ENCODE assay signal across 9 mouse cellular contexts in genomic region chr8:95346643-95347545, GRCm38 (mm10). TPM values are rescaled to one million over a fixed set of nuclear protein-coding genes. Genes with fewer than 3 reads are reported as not detected.
A peak's percentile ranks its signal among the peaks of the same experiment; 100 is the strongest.
DNase-seq lines count a peak whose midpoint lies in the region; ATAC-seq and TF ChIP-seq lines count a peak whose summit lies in the region.
"Had no signal": no experiment of that assay in that cellular context is flagged by ENCODE, and none has a peak within 500 bp of the region (broad histone marks: within the 10 kb centered on the region; RNA-seq: fewer than 3 reads in every experiment).

No protein-coding gene starts in this region.

- 36% methylated on average over 8 of the region's 8 CpGs for WGBS in embryonic facial prominence, embryonic 15.5 days
- WGBS in heart, postnatal 0 days = 16% methylated on average over 8 of the region's 8 CpGs
- WGBS in lung, adult 2 months = 39% methylated on average over 8 of the region's 8 CpGs
- WGBS in olfactory bulb, adult 2 months = 33% methylated on average over 8 of the region's 8 CpGs

- H3K27ac ChIP-seq in ES-Bruce4 (ENCODE audit: insufficient read depth, low read length) = no peak overlapping the region
- H3K27ac ChIP-seq in embryonic facial prominence, embryonic 15.5 days (replicated peaks) = 0 out of 2 replicates have a peak overlapping the region, but pooled peaks have one; percentile 30
- no peak overlapping the region for H3K27ac ChIP-seq in heart, postnatal 0 days (ENCODE audit: low read depth)
- H3K27ac ChIP-seq in olfactory bulb, adult 2 months (ENCODE audit: insufficient read depth, low read depth, low read length) = no peak overlapping the region

- DNase-seq in adrenal gland, adult 18-20 months (ENCODE audit: low spot score in 2 of 2) = peak; percentile 57 to 63
- peak; percentile 73 for DNase-seq in heart, postnatal 0 days (ENCODE audit: low spot score)
- DNase-seq in kidney, postnatal 25 days = peak; percentile 59 to 86
- peak; percentile 72 for DNase-seq in lung, adult 2 months

- H3K27me3 ChIP-seq in ES-Bruce4 (ENCODE audit: control insufficient read depth, insufficient read depth, low read length, poor library complexity, severe bottlenecking) = no peaks in the 10 kb centered on the region
- H3K27me3 ChIP-seq in embryonic facial prominence, embryonic 15.5 days = peaks cover 10% of the 10 kb centered on the region
- no peaks in the 10 kb centered on the region for H3K27me3 ChIP-seq in heart, postnatal 0 days (ENCODE audit: control insufficient read depth, insufficient read depth, low read length)

- H3K4me1 ChIP-seq in ES-Bruce4 (ENCODE audit: control insufficient read depth, insufficient read depth, low read length) = no peaks in the 10 kb centered on the region
- H3K4me1 ChIP-seq in embryonic facial prominence, embryonic 15.5 days = peaks cover 28% of the 10 kb centered on the region
- peaks cover 36% of the 10 kb centered on the region for H3K4me1 ChIP-seq in heart, postnatal 0 days (ENCODE audit: control insufficient read depth, insufficient read depth)
- H3K4me1 ChIP-seq in lung, adult 2 months (ENCODE audit: control insufficient read depth, insufficient read depth, low read length) = 0 out of 2 replicates have a peak, but pooled peaks cover 8% of the 10 kb centered on the region
- H3K4me1 ChIP-seq in olfactory bulb, adult 2 months (ENCODE audit: control insufficient read depth, insufficient read depth, low read length) = peaks cover 19% of the 10 kb centered on the region

- no peak overlapping the region for H3K4me2 ChIP-seq in embryonic facial prominence, embryonic 15.5 days (replicated peaks)
- H3K4me2 ChIP-seq in heart, postnatal 0 days (ENCODE audit: low read depth, low read length) = no peak overlapping the region

- ATAC-seq in embryonic facial prominence, embryonic 15.5 days (ENCODE audit: insufficient number of reproducible peaks, low FRiP score, low TSS enrichment, low read depth) = 0 out of 2 replicates have a peak, but pooled peaks have one; percentile 12
- no peak for ATAC-seq in heart, postnatal 0 days (ENCODE audit: insufficient read depth, low read depth)
- ATAC-seq in monocyte, adult 5-6 weeks (replicated peaks; ENCODE audit: insufficient number of reproducible peaks, low FRiP score, low TSS enrichment, poor library complexity, severe bottlenecking) = no peak

- no peak overlapping the region for H3K4me3 ChIP-seq in ES-Bruce4 (ENCODE audit: low read depth, low read length)
- H3K4me3 ChIP-seq in embryonic facial prominence, embryonic 15.5 days (replicated peaks) = no peak overlapping the region
- no peak overlapping the region for H3K4me3 ChIP-seq in heart, postnatal 0 days (ENCODE audit: low read depth, low read length)
- no peak overlapping the region for H3K4me3 ChIP-seq in lung, adult 2 months (replicated peaks; ENCODE audit: extremely low read depth, low read depth, low read length)
- H3K4me3 ChIP-seq in olfactory bulb, adult 2 months (ENCODE audit: insufficient read depth, low read depth, low read length) = no peak overlapping the region

- TF ChIP-seq POLR2A in ES-Bruce4 (IDR thresholded peaks at IDR 0.05; ENCODE audit: insufficient read depth, low read length) = no peak
- TF ChIP-seq POLR2A in lung, adult 2 months (IDR thresholded peaks at IDR 0.05; ENCODE audit: borderline replicate concordance, extremely low read depth, low read depth, low read length) = no peak
- TF ChIP-seq POLR2A in olfactory bulb, adult 2 months (IDR thresholded peaks at IDR 0.05; ENCODE audit: insufficient read depth, low read depth, low read length) = no peak

- H3K9ac ChIP-seq in ES-Bruce4 (ENCODE audit: low read depth, poor library complexity, severe bottlenecking) = no peak overlapping the region
- no peak overlapping the region for H3K9ac ChIP-seq in embryonic facial prominence, embryonic 15.5 days
- no peak overlapping the region for H3K9ac ChIP-seq in heart, postnatal 0 days (replicated peaks; ENCODE audit: low read depth, low read length)

- TF ChIP-seq EP300 in ES-Bruce4 (IDR thresholded peaks at IDR 0.05; ENCODE audit: insufficient read depth, low read depth, low read length) = no peak
- TF ChIP-seq EP300 in heart, postnatal 0 days (IDR thresholded peaks at IDR 0.05; ENCODE audit: low read depth) = no peak

- H3K36me3 ChIP-seq in ES-Bruce4 (ENCODE audit: control insufficient read depth, insufficient read depth, low read length, poor library complexity, severe bottlenecking) = no peaks in the 10 kb centered on the region
- H3K36me3 ChIP-seq in embryonic facial prominence, embryonic 15.5 days = peaks cover 39% of the 10 kb centered on the region
- H3K36me3 ChIP-seq in heart, postnatal 0 days (replicated peaks; ENCODE audit: control insufficient read depth, insufficient read depth, low read length) = peaks cover 30% of the 10 kb centered on the region

- TF ChIP-seq CTCF in ES-Bruce4 (IDR thresholded peaks at IDR 0.05; ENCODE audit: low read depth, low read length) = peak; percentile 56
- TF ChIP-seq CTCF in heart, postnatal 0 days (IDR thresholded peaks at IDR 0.05; ENCODE audit: low read depth) = peak; percentile 72
- peak; percentile 36; the same call in 1 of the 2 replicates for TF ChIP-seq CTCF in lung, adult 2 months (IDR thresholded peaks at IDR 0.05; ENCODE audit: insufficient read depth, low read length)
- peak; percentile 37; the same call in 1 of the 2 replicates for TF ChIP-seq CTCF in olfactory bulb, adult 2 months (IDR thresholded peaks at IDR 0.05; ENCODE audit: insufficient read depth, low read depth, low read length)

- no peaks in the 10 kb centered on the region for H3K9me3 ChIP-seq in ES-Bruce4 (replicated peaks; ENCODE audit: control insufficient read depth, insufficient read depth, low read length, poor library complexity, severe bottlenecking)
- H3K9me3 ChIP-seq in embryonic facial prominence, embryonic 15.5 days (replicated peaks) = no peaks in the 10 kb centered on the region
- H3K9me3 ChIP-seq in heart, postnatal 0 days (replicated peaks; ENCODE audit: control insufficient read depth, low read length) = no peaks in the 10 kb centered on the region

RNA-seq across cellular contexts. Expression of gene Mmp15, which starts 5.2 kb away (rescaled TPM):
- polyA plus RNA-seq in ES-Bruce4 (2011; ENCODE audit: insufficient read depth, insufficient read length, low read depth, missing spikeins) = 8.0 and 11.0 TPM in 2 replicates
- 1 to 10 TPM; 5.6 to 8.9 TPM for total RNA-seq in adrenal gland, adult 18-20 months (2021)
- 12.6 and 13.0 TPM in 2 replicates for polyA plus RNA-seq in embryonic facial prominence, embryonic 15.5 days (2015; fragmentation: Nextera tagmentation; extraction: Ambion mirVana)
- total RNA-seq in heart, postnatal 0 days (2014; rRNA removed; ENCODE audit: low replicate concordance) = 132 and 171 TPM in 2 replicates
- 30.1 and 32.9 TPM in 2 replicates for polyA plus RNA-seq in heart, postnatal 0 days (2015; fragmentation: Nextera tagmentation; extraction: Ambion mirVana)
- polyA plus RNA-seq in lung, adult 2 months (2012; rRNA removed) = 120 and 133 TPM in 2 replicates
- polyA plus RNA-seq in olfactory bulb, adult 2 months (2012; ENCODE audit: insufficient read depth, insufficient read length, low replicate concordance, missing spikeins) = not detected in 2 replicates
- total RNA-seq in monocyte, adult 5-6 weeks (2017) = not detected in 3 replicates

RNA-seq across cellular contexts. Expression of gene Usb1, which starts 14.8 kb away (rescaled TPM):
- polyA plus RNA-seq in ES-Bruce4 (2011; ENCODE audit: insufficient read depth, insufficient read length, low read depth, missing spikeins) = 35.5 and 36.3 TPM in 2 replicates
- 10 to 100 TPM; 11.6 to 11.9 TPM for total RNA-seq in adrenal gland, adult 18-20 months (2021)
- 45.3 and 46.3 TPM in 2 replicates for polyA plus RNA-seq in embryonic facial prominence, embryonic 15.5 days (2015; fragmentation: Nextera tagmentation; extraction: Ambion mirVana)
- 37.3 and 49.0 TPM in 2 replicates for total RNA-seq in heart, postnatal 0 days (2014; rRNA removed; ENCODE audit: low replicate concordance)
- 28.8 and 29.6 TPM in 2 replicates for polyA plus RNA-seq in heart, postnatal 0 days (2015; fragmentation: Nextera tagmentation; extraction: Ambion mirVana)
- 26.1 and 31.8 TPM in 2 replicates for polyA plus RNA-seq in lung, adult 2 months (2012; rRNA removed)
- not detected in 2 replicates for polyA plus RNA-seq in olfactory bulb, adult 2 months (2012; ENCODE audit: insufficient read depth, insufficient read length, low replicate concordance, missing spikeins)
- total RNA-seq in monocyte, adult 5-6 weeks (2017) = 19.0 to 30.5 TPM (median 26.8 TPM) in 3 replicates

RNA-seq across cellular contexts. Expression of gene Zfp319, which starts 15.1 kb away (rescaled TPM):
- polyA plus RNA-seq in ES-Bruce4 (2011; ENCODE audit: insufficient read depth, insufficient read length, low read depth, missing spikeins) = 2.8 and 2.9 TPM in 2 replicates
- total RNA-seq in adrenal gland, adult 18-20 months (2021) = 10 to 100 TPM in 1 of 2 experiments, 1 to 10 TPM in 1; 9.4 to 11.0 TPM
- 9.1 and 10.2 TPM in 2 replicates for polyA plus RNA-seq in embryonic facial prominence, embryonic 15.5 days (2015; fragmentation: Nextera tagmentation; extraction: Ambion mirVana)
- 7.0 and 7.8 TPM in 2 replicates for total RNA-seq in heart, postnatal 0 days (2014; rRNA removed; ENCODE audit: low replicate concordance)
- polyA plus RNA-seq in heart, postnatal 0 days (2015; fragmentation: Nextera tagmentation; extraction: Ambion mirVana) = 3.0 and 3.6 TPM in 2 replicates
- 17.1 and 20.8 TPM in 2 replicates for polyA plus RNA-seq in lung, adult 2 months (2012; rRNA removed)
- not detected in 2 replicates for polyA plus RNA-seq in olfactory bulb, adult 2 months (2012; ENCODE audit: insufficient read depth, insufficient read length, low replicate concordance, missing spikeins)
- total RNA-seq in monocyte, adult 5-6 weeks (2017) = 3.3 to 4.7 TPM (median 4.3 TPM) in 3 replicates

RNA-seq across cellular contexts. Expression of gene Tepp, which starts 36.5 kb away (rescaled TPM):
- polyA plus RNA-seq in ES-Bruce4 (2011; ENCODE audit: insufficient read depth, insufficient read length, low read depth, missing spikeins) = not detected in 2 replicates
- total RNA-seq in adrenal gland, adult 18-20 months (2021) = 1 to 10 TPM in 1 of 2 experiments, under 1 TPM in 1; 0.64 to 1.3 TPM
- polyA plus RNA-seq in embryonic facial prominence, embryonic 15.5 days (2015; fragmentation: Nextera tagmentation; extraction: Ambion mirVana) = 0.39 and 0.51 TPM in 2 replicates
- total RNA-seq in heart, postnatal 0 days (2014; rRNA removed; ENCODE audit: low replicate concordance) = not detected in 2 replicates
- polyA plus RNA-seq in heart, postnatal 0 days (2015; fragmentation: Nextera tagmentation; extraction: Ambion mirVana) = not detected in 2 replicates
- polyA plus RNA-seq in lung, adult 2 months (2012; rRNA removed) = 2.4 and 4.2 TPM in 2 replicates
- not detected in 2 replicates for polyA plus RNA-seq in olfactory bulb, adult 2 months (2012; ENCODE audit: insufficient read depth, insufficient read length, low replicate concordance, missing spikeins)
- 2.5 TPM in 1 of 3 replicates, not detected in the others for total RNA-seq in monocyte, adult 5-6 weeks (2017)
- total RNA-seq: left cerebral cortex, adult 8-10 months had no signal

RNA-seq across cellular contexts. Expression of gene Cngb1, which starts 40.5 kb away (rescaled TPM):
- 0.19 and 0.24 TPM in 2 replicates for polyA plus RNA-seq in ES-Bruce4 (2011; ENCODE audit: insufficient read depth, insufficient read length, low read depth, missing spikeins)
- total RNA-seq in adrenal gland, adult 18-20 months (2021) = under 1 TPM; 0.20 to 0.22 TPM
- polyA plus RNA-seq in embryonic facial prominence, embryonic 15.5 days (2015; fragmentation: Nextera tagmentation; extraction: Ambion mirVana) = 0.80 and 0.94 TPM in 2 replicates
- total RNA-seq in heart, postnatal 0 days (2014; rRNA removed; ENCODE audit: low replicate concordance) = not detected in 2 replicates
- polyA plus RNA-seq in heart, postnatal 0 days (2015; fragmentation: Nextera tagmentation; extraction: Ambion mirVana) = 1.1 and 1.4 TPM in 2 replicates
- 1.9 and 2.4 TPM in 2 replicates for polyA plus RNA-seq in lung, adult 2 months (2012; rRNA removed)
- not detected in 2 replicates for polyA plus RNA-seq in olfactory bulb, adult 2 months (2012; ENCODE audit: insufficient read depth, insufficient read length, low replicate concordance, missing spikeins)
- 0.11 TPM in 1 of 3 replicates, not detected in the others for total RNA-seq in monocyte, adult 5-6 weeks (2017)
